Mouse (Mus musculus): Measurements from ENCODE around the gene Extl1.
"Not testable (repeated sequence)": the region's sequence is repeated elsewhere in the genome, so short reads cannot be mapped to it uniquely, and the experiment has no call there.

Gene Extl1

GRCm38 (mm10) chr4:134383750-134384149, at the start of gene Extl1:
Extl1 (minus strand) TSS chr4:134383850.
- not testable (repeated sequence) for DNase-seq

DNA sequence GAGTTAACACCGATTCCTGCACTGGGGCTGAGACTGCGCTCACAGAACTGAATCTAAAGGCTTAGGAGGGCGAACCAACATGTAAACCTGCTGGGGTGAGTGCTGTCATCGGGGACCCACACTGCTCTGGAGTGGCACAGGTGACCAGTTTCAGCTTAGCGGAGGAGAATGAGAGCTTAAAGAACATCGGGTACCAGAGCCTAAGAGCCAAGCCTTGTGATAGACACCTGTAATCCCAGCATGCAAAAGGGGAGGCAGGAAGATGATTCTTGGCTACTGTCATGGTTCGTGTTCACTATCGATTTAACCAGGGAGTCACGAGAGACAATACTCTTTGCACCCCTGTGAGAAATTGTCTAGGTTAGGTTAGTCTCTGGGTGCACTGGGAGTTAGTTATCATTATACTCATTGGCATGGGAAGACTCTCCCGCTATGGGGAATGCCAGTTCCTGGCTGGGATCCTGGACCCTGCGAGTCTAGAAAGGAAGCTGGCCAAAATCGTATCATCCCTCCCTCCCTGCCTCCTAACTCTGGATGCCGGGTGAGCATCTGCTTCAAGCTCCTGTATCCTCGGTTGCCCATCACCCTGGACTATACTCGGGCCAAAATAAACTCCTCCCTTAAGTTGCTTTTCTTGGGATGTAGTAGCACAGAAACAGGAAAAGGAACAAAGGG, 49.2 kb upstream of the Extl1 start:
- no peak for DNase-seq

- peak; percentile 80 for DNase-seq
Observed at GRCm38 (mm10) chr4:134430381-134431004, 46.8 kb upstream of the Extl1 start.

GRCm38 (mm10) chr4:134425088-134425487, 41.4 kb upstream of the Extl1 start:
- DNase-seq: no peak

- no peak for DNase-seq
Observed at GRCm38 (mm10) chr4:134423949-134424348, 40.3 kb upstream of the Extl1 start.

- DNase-seq: no peak
Observed at GRCm38 (mm10) chr4:134421971-134422370, 38.3 kb upstream of the Extl1 start.

- DNase-seq: no peak
Observed at GRCm38 (mm10) chr4:134417111-134417510, 33.5 kb upstream of the Extl1 start.

DNA sequence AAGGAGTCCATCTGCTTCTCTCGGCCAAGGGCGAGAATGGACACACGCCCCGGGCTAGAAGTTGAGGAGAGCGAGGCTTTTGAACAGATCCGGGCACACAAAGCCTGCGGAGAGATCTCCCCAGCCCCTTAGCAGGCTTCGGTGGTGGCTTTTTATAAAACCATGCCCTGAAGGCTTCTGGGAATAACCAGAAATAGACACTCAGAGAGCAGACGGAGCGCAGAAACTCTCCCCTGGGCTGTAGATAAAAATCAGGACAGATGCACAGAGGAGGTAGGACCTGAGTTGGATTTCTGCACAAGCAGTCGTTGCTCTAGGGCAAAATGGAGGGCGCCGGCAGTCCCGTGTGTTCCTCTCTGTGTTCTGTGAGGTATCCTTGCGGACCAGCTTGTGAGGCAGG, 33.0 kb upstream of the Extl1 start:
- no peak for DNase-seq

- peak; percentile 63 for DNase-seq
Observed at GRCm38 (mm10) chr4:134416177-134416576, 32.5 kb upstream of the Extl1 start.

GRCm38 (mm10) chr4:134409286-134409685, 25.6 kb upstream of the Extl1 start:
- DNase-seq: no peak

DNA sequence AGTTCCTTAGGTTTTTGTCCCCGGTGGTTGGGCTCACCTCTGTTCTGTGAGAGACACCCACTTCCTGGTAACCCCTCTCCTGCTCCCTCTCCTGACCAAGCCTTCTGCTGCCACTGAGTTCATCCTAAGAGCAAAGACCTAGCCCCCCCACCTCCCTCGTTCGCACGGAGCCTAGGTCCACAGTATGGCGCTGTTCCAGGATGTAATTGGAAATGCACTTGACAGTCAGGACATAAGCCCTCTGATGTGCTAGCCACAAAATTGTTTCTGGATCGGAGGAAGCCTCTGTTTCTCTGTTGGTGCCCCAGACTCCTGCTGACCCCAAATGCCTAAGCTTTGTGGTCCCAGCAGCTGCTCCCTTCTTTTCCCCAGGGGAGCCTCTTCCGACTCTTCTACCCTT, 20.1 kb upstream of the Extl1 start:
- DNase-seq: no peak

- no peak for DNase-seq
Observed at GRCm38 (mm10) chr4:134402571-134403262, 19.1 kb upstream of the Extl1 start.

- DNase-seq: no peak
Observed at GRCm38 (mm10) chr4:134401856-134402570, 18.4 kb upstream of the Extl1 start.

- peak; percentile 72 for DNase-seq
Observed at GRCm38 (mm10) chr4:134401181-134401661, 17.6 kb upstream of the Extl1 start.

GRCm38 (mm10) chr4:134400206-134400605, 16.6 kb upstream of the Extl1 start:
- DNase-seq: no peak

GRCm38 (mm10) chr4:134397732-134398131, 14.1 kb upstream of the Extl1 start:
- no peak for DNase-seq

GRCm38 (mm10) chr4:134397121-134397520, 13.5 kb upstream of the Extl1 start:
- DNase-seq: no peak

DNA sequence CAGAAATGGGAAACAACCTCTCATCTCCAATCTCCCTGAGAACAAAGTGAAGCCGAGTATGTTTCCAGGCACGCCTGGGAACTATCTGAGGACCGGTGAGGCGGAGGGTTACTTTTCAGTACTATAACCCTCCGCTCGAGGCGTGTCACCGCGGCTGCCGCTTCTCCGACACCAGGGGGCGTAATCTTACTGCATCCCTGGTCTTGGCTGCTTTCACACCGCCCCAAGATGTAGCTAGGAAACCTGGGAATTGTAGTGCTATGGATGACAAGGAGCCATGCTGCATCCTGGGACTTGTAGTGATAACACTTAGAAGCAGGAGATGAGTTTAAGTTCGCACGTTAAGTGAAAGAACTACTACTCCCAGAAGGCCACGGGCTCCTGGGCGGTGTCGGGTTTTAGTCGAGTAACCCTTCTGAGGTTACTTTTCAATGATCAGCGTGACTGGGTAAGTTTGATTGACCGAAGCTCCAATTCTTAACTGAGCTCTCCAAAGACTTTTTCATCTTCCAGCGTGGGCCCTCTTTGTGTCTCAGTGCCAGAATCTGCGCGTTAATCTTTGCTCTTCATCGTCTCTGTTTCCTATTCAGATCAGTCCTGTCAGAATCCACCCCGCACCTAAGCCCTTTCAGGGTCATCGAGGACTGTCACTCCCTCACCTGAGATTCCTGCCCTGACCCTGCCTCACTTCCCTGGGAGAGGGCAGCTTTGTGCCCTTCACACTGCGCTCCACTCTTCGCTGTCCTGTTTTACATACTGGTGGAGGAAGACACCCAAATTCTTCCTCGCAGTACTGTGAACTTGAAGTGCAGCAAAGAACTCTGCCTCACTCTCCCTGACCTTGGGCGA, 12.6 kb upstream of the Extl1 start, which contains the start of gene Pafah2:
TSS of gene Pafah2 (plus strand) at position 344 of the 849 bp plus-strand sequence.
- peak; percentile 90 for DNase-seq

DNA sequence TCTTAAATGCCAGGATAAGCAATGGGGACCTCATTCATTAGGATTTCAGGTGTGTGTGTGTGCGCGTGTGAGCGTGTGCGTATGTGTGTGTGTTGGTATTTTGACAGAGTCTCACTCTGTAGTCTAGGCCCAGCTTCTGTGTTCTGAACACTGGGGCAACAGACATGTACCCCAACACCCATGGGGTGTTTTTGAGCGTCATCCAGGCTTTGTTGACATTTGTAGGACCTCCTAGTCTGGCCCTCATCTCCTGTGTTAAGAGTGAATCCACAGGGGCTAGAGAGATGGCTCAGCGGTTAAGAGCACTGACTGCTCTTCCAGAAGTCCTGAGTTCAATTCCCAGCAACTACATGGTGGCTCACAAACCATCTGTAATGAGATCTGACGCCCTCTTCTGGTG, 11.5 kb upstream of the Extl1 start:
- no peak for DNase-seq

GRCm38 (mm10) chr4:134393026-134393425, 9.4 kb upstream of the Extl1 start:
- DNase-seq: no peak

DNA sequence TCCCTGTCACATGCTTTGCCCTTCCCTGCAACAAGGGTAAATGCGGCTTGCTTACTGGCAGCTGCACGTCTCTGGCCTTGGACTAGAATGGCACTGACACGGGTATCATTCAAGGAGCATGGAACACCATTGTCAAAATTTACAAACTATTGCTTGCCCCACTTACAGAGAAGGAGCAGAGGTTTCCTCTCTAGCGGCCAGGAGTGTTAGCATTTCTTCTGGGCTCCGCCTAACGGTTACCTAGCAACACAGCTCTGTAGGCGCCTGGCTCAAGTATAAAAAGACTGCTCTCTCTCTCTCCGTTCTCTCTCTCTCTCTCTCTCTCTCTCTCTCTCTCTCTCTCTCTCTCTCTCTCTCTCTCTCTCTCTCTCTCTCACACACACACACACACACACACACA, 8.9 kb upstream of the Extl1 start:
- no peak for DNase-seq

DNA sequence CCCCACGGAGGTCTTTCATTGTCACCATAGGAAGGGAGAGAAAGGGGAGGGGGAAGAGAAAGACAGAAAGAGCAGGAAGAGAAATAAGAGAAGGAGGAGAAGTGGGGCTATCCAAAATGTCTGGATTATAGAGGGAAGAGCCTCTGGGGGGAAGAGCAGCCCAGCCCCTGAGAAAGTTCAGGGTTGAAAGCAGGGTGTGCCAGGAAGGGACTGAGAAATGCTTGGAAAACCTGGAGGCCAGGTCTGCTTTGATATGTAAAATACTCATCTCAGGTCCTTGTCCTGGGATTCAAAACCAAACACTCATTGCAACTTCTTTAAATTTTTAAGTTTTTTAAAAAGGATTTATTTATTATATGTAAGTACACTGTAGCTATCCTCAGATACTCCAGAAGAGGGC, 8.0 kb upstream of the Extl1 start:
- no peak for DNase-seq
